Mouse (Mus musculus): ENCODE data around the gene Fcgr4. TPM values are rescaled to one million over a fixed set of nuclear protein-coding genes. Genes with fewer than 3 reads are reported as not detected.
"Not testable (repeated sequence)": the region's sequence is repeated elsewhere in the genome, so short reads cannot be mapped to it uniquely, and the experiment has no call there.

Gene Fcgr4
- polyA plus RNA-seq, 1 experiment from 2014 or later = 1.1 TPM

GRCm38 (mm10) chr1:171061566-171061965 is 42.8 kb downstream of the Fcgr4 start:
- 82% methylated on average over 3 of the region's 3 CpGs for WGBS
- no peak overlapping the region for H3K4me2 ChIP-seq
- H3K9ac ChIP-seq = no peak overlapping the region
- H3K9me3 ChIP-seq = no peaks in the 10 kb centered on the region
- no peaks in the 10 kb centered on the region for H3K36me3 ChIP-seq
- H3K27me3 ChIP-seq = peaks cover 32% of the 10 kb centered on the region
- no peak overlapping the region for H3K27ac ChIP-seq
- no peak for ATAC-seq (ENCODE audit: insufficient number of reproducible peaks, low FRiP score, low TSS enrichment, low read depth)
- H3K4me1 ChIP-seq = peaks cover 11% of the 10 kb centered on the region
- no peak overlapping the region for H3K4me3 ChIP-seq

- not testable (repeated sequence) for H3K27ac ChIP-seq, H3K9me3 ChIP-seq, H3K36me3 ChIP-seq, H3K9ac ChIP-seq
- Histone ChIP-seq H3K4me1 (peaks cover 11% of the 10 kb centered on the region), H3K4me2 (peak overlapping the region; percentile 48), H3K4me3 (peak overlapping the region; percentile 37), H3K27me3 (peaks cover 35% of the 10 kb centered on the region)
- 9% methylated on average over 42 of the region's 61 CpGs for WGBS
- ATAC-seq (ENCODE audit: insufficient number of reproducible peaks, low FRiP score, low TSS enrichment, low read depth) = peak; percentile 71
Observed at GRCm38 (mm10) chr1:171063569-171064490, 45.1 kb downstream of the Fcgr4 start.

- peak within 1 kb of the TSS; percentile 48 for H3K4me2 ChIP-seq
- H3K27ac ChIP-seq, H3K9me3 ChIP-seq, H3K9ac ChIP-seq, H3K36me3 ChIP-seq: not testable (repeated sequence)
- peaks cover 39% of the 10 kb centered on the region for H3K27me3 ChIP-seq
- WGBS = 1% methylated on average over 44 of the region's 75 CpGs
- H3K4me3 ChIP-seq = peak within 1 kb of the TSS; percentile 37
- H3K4me1 ChIP-seq = peaks cover 11% of the 10 kb centered on the region
- peak; percentile 53 for ATAC-seq (ENCODE audit: insufficient number of reproducible peaks, low FRiP score, low TSS enrichment, low read depth)
Observed at GRCm38 (mm10) chr1:171064491-171065242, 45.9 kb downstream of the Fcgr4 start, which contains the start of gene Fcgr3. Gene Fcgr3, minus strand, starts transcription at chr1:171064935.

- peaks cover 11% of the 10 kb centered on the region for H3K4me1 ChIP-seq
- not testable (repeated sequence) for H3K27ac ChIP-seq, H3K9ac ChIP-seq, H3K9me3 ChIP-seq, H3K36me3 ChIP-seq
- H3K4me2 ChIP-seq = peak overlapping the region; percentile 48
- peak; percentile 17 for ATAC-seq (ENCODE audit: insufficient number of reproducible peaks, low FRiP score, low TSS enrichment, low read depth)
- H3K4me3 ChIP-seq = peak overlapping the region; percentile 37
- H3K27me3 ChIP-seq = peaks cover 43% of the 10 kb centered on the region
- under 1% methylated on average over 24 of the region's 35 CpGs for WGBS
Observed at GRCm38 (mm10) chr1:171065243-171065587, 46.5 kb downstream of the Fcgr4 start.

GRCm38 (mm10) chr1:171065768-171066167 is 47.0 kb downstream of the Fcgr4 start:
- 7% methylated on average over 32 of the region's 45 CpGs for WGBS
- Histone ChIP-seq H3K4me2 (peak overlapping the region; percentile 39), H3K4me1 (peaks cover 11% of the 10 kb centered on the region), H3K4me3 (peak overlapping the region; percentile 30), H3K27me3 (peaks cover 44% of the 10 kb centered on the region)
- not testable (repeated sequence) for H3K36me3 ChIP-seq, H3K9ac ChIP-seq, H3K9me3 ChIP-seq, H3K27ac ChIP-seq
- 0 out of 2 replicates have a peak, but pooled peaks have one; percentile 2 for ATAC-seq (ENCODE audit: insufficient number of reproducible peaks, low FRiP score, low TSS enrichment, low read depth)

GRCm38 (mm10) chr1:171066583-171066982 is 47.9 kb downstream of the Fcgr4 start:
- WGBS = 34% methylated on average over 4 of the region's 10 CpGs
- peaks cover 11% of the 10 kb centered on the region for H3K4me1 ChIP-seq
- not testable (repeated sequence) for H3K9me3 ChIP-seq, H3K4me2 ChIP-seq, H3K27ac ChIP-seq, H3K9ac ChIP-seq, H3K36me3 ChIP-seq, H3K4me3 ChIP-seq
- 0 out of 2 replicates have a peak, but pooled peaks have one; percentile 8 for ATAC-seq (ENCODE audit: insufficient number of reproducible peaks, low FRiP score, low TSS enrichment, low read depth)
- H3K27me3 ChIP-seq = peaks cover 47% of the 10 kb centered on the region

GRCm38 (mm10) chr1:171067928-171068327 is 49.2 kb downstream of the Fcgr4 start:
- ATAC-seq (ENCODE audit: insufficient number of reproducible peaks, low FRiP score, low TSS enrichment, low read depth); H3K27ac ChIP-seq; H3K4me3 ChIP-seq; H3K4me2 ChIP-seq; H3K9me3 ChIP-seq; H3K9ac ChIP-seq; H3K36me3 ChIP-seq: not testable (repeated sequence)
- 33% methylated on average over 5 of the region's 5 CpGs for WGBS
- H3K27me3 ChIP-seq = peaks cover 45% of the 10 kb centered on the region
- H3K4me1 ChIP-seq = peaks cover 11% of the 10 kb centered on the region

GRCm38 (mm10) chr1:171069508-171069907 is 50.8 kb downstream of the Fcgr4 start:
- WGBS = 59% methylated on average over 3 of the region's 3 CpGs
- H3K27me3 ChIP-seq = peaks cover 42% of the 10 kb centered on the region
- H3K27ac ChIP-seq; ATAC-seq (ENCODE audit: insufficient number of reproducible peaks, low FRiP score, low TSS enrichment, low read depth); H3K9me3 ChIP-seq; H3K4me2 ChIP-seq; H3K4me3 ChIP-seq; H3K9ac ChIP-seq; H3K36me3 ChIP-seq; H3K4me1 ChIP-seq: not testable (repeated sequence)

GRCm38 (mm10) chr1:171070879-171071278 is 52.2 kb downstream of the Fcgr4 start:
- H3K27ac ChIP-seq; H3K4me1 ChIP-seq; H3K4me3 ChIP-seq; H3K36me3 ChIP-seq; H3K4me2 ChIP-seq; H3K9ac ChIP-seq; ATAC-seq (ENCODE audit: insufficient number of reproducible peaks, low FRiP score, low TSS enrichment, low read depth); H3K9me3 ChIP-seq: not testable (repeated sequence)
- H3K27me3 ChIP-seq = peaks cover 34% of the 10 kb centered on the region
- WGBS = 20% methylated on average over 16 of the region's 16 CpGs

- H3K4me3 ChIP-seq; H3K4me1 ChIP-seq; ATAC-seq (ENCODE audit: insufficient number of reproducible peaks, low FRiP score, low TSS enrichment, low read depth); H3K36me3 ChIP-seq; H3K9me3 ChIP-seq; H3K9ac ChIP-seq; H3K4me2 ChIP-seq; H3K27ac ChIP-seq: not testable (repeated sequence)
- WGBS = no CpG with 5 or more reads among the region's 35 CpGs
- peaks cover 29% of the 10 kb centered on the region for H3K27me3 ChIP-seq
Observed at GRCm38 (mm10) chr1:171071726-171072125, 53.0 kb downstream of the Fcgr4 start.

GRCm38 (mm10) chr1:171072217-171072616 is 53.5 kb downstream of the Fcgr4 start:
- H3K9ac ChIP-seq, H3K4me3 ChIP-seq, H3K4me1 ChIP-seq, H3K36me3 ChIP-seq, H3K4me2 ChIP-seq, H3K9me3 ChIP-seq, H3K27ac ChIP-seq: not testable (repeated sequence)
- H3K27me3 ChIP-seq = peaks cover 31% of the 10 kb centered on the region
- WGBS = no CpG with 5 or more reads among the region's 45 CpGs
- ATAC-seq (ENCODE audit: insufficient number of reproducible peaks, low FRiP score, low TSS enrichment, low read depth) = peak; percentile 13; the same call in 1 of the 2 replicates

GRCm38 (mm10) chr1:171074283-171074682 is 55.6 kb downstream of the Fcgr4 start:
- not testable (repeated sequence) for H3K36me3 ChIP-seq
- 22% methylated on average over 7 of the region's 10 CpGs for WGBS
- peaks cover 38% of the 10 kb centered on the region for H3K27me3 ChIP-seq

More at GRCm38 (mm10) chr1:171074283-171074682, 55.6 kb downstream of the Fcgr4 start:
- not testable (repeated sequence) for H3K9me3 ChIP-seq, H3K4me1 ChIP-seq, H3K9ac ChIP-seq, H3K27ac ChIP-seq, H3K4me2 ChIP-seq, H3K4me3 ChIP-seq
- 0 out of 2 replicates have a peak, but pooled peaks have one; percentile 11 for ATAC-seq (ENCODE audit: insufficient number of reproducible peaks, low FRiP score, low TSS enrichment, low read depth)
